Mouse (Mus musculus) kidney, adult 8-10 months (tissue): ENCODE results near the gene Fanci.

Source experiments
- DNase-seq, 2 experiments: peaks; one replicate each; pipeline ENCODE4 v3.0.0; 2022

Gene Fanci

GRCm38 (mm10) chr7:79388671-79389206 is 3.0 kb upstream of the Fanci start:
- no peak for DNase-seq

- DNase-seq = no peak
These were observed 1.5 kb upstream of the Fanci start for GRCm38 (mm10) chr7:79390141-79390708.

- no peak for DNase-seq
These were observed 258 bp upstream of the Fanci start for GRCm38 (mm10) chr7:79391471-79391870.

DNA sequence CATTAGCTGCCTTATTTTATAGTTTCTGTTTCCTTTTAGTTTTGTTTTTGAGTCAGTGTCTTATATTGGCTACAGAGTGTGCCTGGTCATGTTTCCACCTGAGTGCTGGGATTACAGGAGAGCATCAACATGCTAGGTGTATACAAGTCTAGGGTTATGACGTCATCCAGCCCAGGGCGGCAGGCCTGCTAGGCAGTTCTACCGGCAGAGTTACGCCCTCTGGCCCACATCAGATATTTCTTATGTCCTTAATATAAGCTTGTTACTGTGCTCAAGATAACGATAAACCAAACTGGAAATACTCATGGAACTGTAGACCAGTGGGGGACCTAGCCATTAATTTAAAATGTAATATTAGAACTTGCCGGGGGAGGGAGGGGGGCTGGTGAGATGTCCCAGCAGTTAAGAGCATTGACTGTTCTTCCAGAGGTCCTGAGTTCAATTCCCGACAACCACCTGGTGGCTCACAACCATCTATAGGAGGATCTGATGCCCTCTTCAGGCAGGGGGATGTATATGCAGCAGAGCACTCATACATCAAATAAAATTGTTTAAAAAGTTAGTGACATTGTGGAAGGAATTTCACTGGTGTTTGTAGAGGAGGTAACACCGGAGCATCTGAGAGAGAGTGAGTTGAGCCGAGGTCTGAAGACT is 1.3 kb downstream of the Fanci start:
- no peak for DNase-seq

GRCm38 (mm10) chr7:79393924-79394323 is 2.2 kb downstream of the Fanci start:
- no peak for DNase-seq

GRCm38 (mm10) chr7:79394666-79395065 is 2.9 kb downstream of the Fanci start:
- DNase-seq = no peak

DNA sequence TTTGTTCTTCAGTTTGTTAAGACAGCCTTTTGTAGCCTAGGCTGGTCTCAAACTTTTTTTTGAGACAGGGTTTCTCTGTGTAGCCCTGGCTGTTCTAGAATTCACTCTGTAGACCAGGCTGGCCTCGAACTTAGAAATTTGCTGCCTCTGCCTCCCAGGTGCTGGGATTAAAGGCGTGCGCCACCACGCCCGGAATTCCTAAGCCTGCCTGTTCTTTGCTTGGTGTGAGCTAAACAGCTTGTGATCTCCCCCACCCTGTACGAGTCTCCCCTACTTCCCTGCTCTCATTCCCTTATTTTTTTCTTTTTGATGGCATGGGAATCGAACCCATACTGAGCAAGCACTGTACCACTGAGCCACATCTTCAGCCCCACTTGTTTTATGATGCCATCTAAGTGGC is 3.5 kb downstream of the Fanci start:
- no peak for DNase-seq

- no peak for DNase-seq
These were observed 5.8 kb downstream of the Fanci start for GRCm38 (mm10) chr7:79397446-79397963.

- DNase-seq = no peak
These were observed 6.7 kb downstream of the Fanci start for GRCm38 (mm10) chr7:79398426-79398825.

- no peak for DNase-seq
These were observed 7.2 kb downstream of the Fanci start for GRCm38 (mm10) chr7:79398971-79399370.

DNA sequence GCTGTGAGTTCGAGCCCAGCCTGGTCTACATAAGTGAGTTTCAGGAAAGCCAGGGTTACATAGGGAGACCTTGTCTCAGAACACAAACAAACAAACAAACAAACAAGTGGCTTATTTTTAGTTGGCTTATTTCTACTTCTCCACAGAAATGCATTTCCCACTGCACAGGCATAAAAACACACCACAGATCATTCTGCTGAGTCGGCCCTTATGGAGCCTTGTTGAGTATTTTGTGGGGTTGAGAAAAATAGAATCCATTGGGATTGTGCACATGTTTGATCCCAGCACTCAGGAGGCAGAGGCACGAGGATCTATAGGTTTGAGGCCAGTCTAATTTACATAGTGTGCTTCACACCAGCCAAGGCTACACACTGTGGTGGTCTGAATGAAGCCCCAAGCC is 8.6 kb downstream of the Fanci start:
- no peak for DNase-seq

DNA sequence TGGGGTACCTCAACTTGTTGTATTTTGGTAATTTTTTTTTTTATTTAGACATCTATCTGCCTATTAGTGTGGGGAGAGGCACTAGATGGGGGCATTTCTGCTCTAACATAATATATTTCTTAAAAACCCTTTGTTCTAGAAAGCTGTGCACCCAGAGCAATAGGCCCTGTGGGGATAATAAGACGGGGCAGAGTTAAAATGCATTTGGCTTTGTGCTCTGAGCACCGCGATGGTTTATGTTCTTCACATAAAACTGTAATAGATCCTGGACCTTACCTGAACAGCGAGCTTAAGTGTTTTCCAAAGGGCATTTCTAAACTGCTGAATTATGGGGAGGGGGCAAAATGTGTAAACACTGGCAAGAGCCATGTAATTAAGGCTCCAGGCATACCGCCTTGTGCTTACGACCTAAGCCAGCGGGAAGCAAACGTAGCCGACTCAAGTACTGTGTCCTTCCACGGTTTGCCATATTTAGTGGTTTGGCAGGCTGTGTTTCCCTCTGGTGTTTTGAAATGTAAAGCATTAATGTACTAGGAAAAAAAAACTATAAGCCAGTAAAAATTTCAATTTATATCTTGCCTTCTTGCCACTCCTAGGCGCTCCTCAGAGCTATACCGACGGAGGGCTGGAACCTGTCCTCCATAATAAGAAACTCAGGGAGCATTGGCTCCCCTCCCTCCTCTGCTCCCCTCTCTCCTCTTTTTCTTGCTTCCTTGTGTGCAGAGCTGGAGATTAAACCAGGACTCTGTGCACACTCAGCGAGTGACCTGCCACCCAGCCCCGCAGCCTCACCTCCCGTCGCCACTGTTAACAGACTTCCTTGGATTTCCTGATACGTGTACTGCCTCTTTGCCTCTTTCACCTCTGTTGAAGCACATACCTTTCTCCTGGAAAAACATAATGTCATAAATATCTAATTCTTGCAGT is 23.0 kb downstream of the Fanci start:
- DNase-seq = no peak

DNA sequence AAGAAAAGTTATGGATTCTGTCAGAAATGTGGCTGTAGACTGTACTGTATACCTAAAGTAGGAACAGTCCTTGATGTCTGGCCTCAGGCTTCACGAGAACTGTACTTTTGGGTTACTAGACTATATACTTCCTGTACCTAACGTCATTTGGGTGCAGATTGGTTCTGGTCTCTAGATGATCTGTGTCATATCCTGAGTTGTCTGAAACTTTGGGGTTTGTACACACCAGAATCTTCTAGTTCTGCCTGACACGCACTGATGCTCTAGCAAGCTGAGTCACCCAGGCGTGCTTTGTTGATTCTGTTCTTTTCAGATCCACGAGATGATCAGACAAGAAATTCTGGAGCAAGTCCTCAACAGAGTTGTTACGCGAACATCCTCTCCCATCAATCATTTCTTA is 28.2 kb downstream of the Fanci start:
- DNase-seq = no peak

- no peak for DNase-seq
These were observed 31.1 kb downstream of the Fanci start for GRCm38 (mm10) chr7:79422876-79423275.

DNA sequence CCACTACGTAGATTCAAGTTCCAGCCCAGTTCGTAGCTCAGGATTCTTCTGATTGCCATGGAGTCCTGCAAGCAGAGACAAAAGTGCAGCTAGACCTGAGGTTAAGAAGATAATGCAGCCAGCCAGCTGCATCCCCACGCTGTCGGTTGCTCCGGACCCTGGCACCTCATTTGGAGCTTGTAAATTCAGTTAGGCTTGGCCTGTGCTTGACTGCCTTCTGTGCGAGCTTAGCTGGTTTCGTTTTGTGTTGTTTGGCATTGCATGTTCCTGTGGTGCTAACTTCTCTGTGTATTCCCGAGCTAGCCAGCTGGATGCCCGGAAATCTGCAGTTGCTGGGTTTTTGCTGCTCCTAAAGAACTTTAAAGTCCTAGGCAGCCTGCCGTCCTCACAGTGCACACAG is 34.1 kb downstream of the Fanci start:
- no peak for DNase-seq

DNA sequence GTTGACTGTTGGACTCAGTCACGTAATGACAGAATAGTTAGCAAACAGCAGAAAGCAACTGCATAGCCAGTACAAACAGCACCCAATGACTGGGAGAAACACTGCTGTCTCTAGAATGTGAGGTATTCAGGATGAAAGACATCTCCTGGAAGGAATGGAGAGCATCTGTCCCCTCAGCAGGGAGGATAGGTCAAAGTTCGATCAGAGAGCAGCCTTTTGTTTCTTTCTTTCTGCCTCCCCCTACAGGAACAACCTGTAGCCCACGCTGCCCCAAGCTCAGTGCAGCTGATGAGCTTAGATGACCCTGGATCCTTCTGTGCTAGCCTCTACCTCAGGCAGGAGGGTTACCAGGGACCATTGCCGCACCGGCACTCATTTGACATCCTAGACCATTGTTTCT is 36.5 kb downstream of the Fanci start:
- DNase-seq = no peak

DNA sequence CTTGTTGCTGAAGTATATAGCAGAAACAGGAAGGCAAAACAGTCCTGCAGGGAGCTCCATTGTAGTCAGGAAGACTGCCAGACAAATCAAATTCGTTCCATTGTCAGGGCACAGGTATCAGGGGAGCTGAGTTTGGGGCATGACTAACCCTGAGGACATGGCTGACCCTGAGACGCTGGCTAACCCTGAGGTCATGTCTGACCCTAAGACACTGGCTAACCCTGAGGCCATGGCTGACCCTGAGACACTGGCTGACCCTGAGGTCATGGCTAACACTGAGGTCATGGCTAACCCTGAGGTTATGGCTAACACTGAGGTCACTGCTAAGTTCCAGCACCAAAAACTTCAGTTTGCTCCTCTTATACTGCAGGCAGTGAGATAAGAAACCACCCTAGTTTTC is 48.3 kb downstream of the Fanci start:
- no peak for DNase-seq

DNA sequence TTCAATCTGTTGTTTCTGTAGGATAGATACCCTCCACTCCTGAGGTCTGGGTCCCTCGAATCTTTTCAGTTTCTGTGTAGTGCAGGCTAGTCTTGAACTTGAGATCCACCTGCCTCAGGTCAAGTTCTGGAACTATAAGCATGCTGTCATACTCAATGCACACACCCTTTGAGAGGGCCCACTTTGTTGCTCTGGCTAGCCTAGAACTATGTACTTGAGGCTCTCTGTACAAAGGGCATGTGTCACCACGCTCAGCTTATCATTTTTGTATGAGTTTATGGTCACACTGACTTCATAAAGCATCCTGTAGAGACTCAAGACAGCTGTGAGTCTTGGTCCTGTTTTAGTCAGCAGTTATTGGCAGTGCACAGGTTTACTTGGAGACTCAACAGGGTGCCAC is 55.3 kb downstream of the Fanci start:
- no peak for DNase-seq

DNA sequence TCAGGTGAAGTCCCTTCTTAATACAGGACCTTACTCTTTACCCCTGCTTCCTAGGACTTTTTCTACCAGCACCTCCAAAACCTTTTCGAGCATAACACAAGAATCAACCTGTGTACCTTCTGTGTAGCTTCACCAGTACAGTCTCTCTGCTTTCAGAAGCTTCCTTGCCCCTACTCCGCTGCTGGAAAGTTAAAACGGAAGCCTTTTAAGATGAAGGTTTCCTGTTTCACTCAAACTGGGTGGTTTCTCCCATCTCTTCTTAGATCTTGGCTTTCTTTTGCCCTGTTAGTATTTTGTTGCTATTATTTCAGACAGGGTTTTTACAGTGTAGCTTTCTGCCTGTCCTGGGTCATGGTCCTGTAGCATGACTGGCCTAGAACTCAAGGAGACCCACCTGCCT is 55.8 kb downstream of the Fanci start:
- DNase-seq = no peak

DNA sequence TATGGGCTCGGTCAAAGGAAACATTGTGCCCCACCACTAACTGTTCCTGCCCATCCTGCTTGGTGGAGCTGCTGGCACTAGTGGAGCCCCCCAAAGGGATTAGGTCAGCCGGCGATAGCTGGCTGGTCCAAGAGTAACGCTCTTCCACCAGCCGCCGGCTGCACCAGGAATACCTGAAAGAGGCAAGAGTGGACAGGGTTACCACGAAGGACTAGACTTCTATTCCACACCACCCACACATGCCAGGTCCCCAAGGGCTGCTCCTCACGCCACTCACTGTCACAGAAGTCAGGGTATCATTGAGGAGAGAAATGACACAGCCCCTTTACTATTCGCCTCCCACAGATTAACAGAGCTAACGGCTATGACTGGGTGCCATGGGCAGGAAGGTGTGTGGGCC is 70.0 kb downstream of the Fanci start:
- no peak for DNase-seq

DNA sequence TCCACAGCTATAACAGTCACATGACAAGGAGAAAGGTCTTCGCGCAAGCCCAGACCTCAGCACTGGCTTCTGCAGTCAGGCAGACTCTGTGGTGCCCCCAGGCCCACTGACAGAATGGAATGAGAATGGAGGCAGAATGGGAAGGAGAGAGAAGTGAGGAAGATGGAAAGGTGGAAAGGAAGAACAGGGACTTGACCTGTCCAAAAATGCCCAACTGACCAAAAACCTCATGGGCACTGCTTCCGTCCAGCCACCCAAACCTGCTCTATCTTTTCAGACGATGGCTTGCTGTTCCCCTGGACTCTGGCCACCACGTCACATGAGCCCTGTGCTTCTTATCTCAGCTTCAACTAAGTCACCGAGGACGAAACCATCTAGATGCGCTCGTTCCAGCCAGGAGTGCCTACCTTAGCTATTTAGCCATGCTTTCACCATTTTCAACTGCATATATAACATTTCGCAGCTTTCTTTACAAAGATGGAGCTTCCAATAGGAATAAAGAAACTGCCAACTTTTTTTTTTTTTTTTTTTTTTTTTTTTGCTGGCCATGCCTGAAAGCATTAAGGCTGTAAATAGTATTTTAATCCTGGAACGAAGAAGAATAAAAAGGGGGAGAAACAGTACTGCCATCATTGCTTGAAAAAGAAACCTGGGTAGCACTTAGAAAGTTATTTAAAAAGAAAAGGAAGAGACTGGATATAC is 71.8 kb downstream of the Fanci start:
- no peak for DNase-seq

DNA sequence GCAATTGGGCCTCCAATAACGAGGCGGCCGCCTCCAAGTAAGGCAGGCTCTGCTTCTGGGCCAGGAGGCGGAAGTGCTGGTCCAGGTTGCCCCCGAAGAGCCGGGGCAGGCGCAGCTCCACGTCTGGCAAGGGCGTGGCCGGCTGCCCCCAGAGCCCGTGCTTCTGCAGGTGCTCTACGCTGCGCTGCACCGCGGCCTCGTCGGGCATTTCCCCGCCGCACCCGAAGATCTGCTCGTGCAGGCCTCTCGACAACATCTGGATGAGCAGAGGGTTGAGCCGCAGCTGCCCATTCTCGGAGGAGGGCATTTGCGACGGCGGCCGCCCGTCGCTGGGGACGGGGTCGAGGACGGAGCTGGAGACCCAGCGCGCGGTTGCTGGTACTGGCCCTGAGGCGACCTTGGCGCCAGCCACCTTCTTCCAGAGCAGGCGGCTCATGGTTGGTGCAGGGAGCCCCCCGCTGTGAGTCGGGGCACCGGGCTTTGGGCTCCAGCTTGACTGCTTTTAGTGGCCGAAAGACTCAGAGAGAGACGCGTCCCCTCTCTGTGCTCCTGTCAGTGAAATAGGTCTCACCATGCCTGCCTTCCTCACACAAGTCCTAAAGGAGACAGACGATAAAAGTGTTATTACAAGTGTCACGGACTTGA is 73.2 kb downstream of the Fanci start:
- DNase-seq = peak in 1 of 2 experiments; percentile 6
